Mouse (Mus musculus) stomach, embryonic 16.5 days (tissue): Measurements from ENCODE around the gene Gm45015. TPM values are rescaled to one million over a fixed set of nuclear protein-coding genes. Genes with fewer than 3 reads are reported as not detected.
A peak's percentile ranks its signal among the peaks of the same experiment; 100 is the strongest.
"Not testable (repeated sequence)": the region's sequence is repeated elsewhere in the genome, so short reads cannot be mapped to it uniquely, and the experiment has no call there.

Source experiments
- ATAC-seq: fragments of 200-750 bp; cut with Nextera tagmentation; 2 replicates; pipeline ENCODE4 v1.8.0; 2017; ENCODE audit warnings: moderate number of reproducible peaks, moderate TSS enrichment; ENCODE audit not compliant: insufficient read depth, low FRiP score
- H3K27ac ChIP-seq: fragments of 300-500 bp; sonication (generic); 2 replicates; pipeline ENCODE4 v1.5.1; 2014; ENCODE audit warnings: low read length
- H3K27me3 ChIP-seq: fragments of 300-500 bp; sonication (generic); 2 replicates; pipeline ENCODE4 v1.6.1; 2014; ENCODE audit warnings: low read length, control low read depth, mixed read lengths; ENCODE audit not compliant: control insufficient read depth, insufficient read depth
- H3K36me3 ChIP-seq: fragments of 300-500 bp; sonication (generic); 2 replicates; pipeline ENCODE4 v1.6.1; 2014; ENCODE audit warnings: low read length; ENCODE audit not compliant: control insufficient read depth, insufficient read depth
- H3K4me1 ChIP-seq: fragments of 300-500 bp; sonication (generic); 2 replicates; pipeline ENCODE4 v1.6.1; 2014; ENCODE audit warnings: low read length, control low read depth, mixed read lengths; ENCODE audit not compliant: control insufficient read depth, insufficient read depth
- H3K4me2 ChIP-seq: fragments of 300-500 bp; sonication (generic); 2 replicates; pipeline ENCODE4 v1.6.1; 2014; ENCODE audit warnings: low read depth, low read length, mixed read lengths
- H3K4me3 ChIP-seq: fragments of 300-500 bp; sonication (generic); replicated peaks from 2 replicates; pipeline ENCODE4 v1.5.1; 2014; ENCODE audit warnings: mild to moderate bottlenecking, low read length
- H3K9ac ChIP-seq: fragments of 300-500 bp; sonication (generic); 2 replicates; pipeline ENCODE4 v1.6.1; 2014; ENCODE audit warnings: low read length
- H3K9me3 ChIP-seq: fragments of 300-500 bp; sonication (generic); replicated peaks from 2 replicates; pipeline ENCODE4 v1.6.1; 2016; ENCODE audit warnings: low read length, control low read depth; ENCODE audit not compliant: control insufficient read depth
- WGBS: fragments of 180-500 bp; shearing (Covaris S2); extraction: QIAGEN DNeasy Blood & Tissue Kit; methylation state at CpG from one replicate; pipeline ENCODE4 v1.1.7; 2014; 5-methylcytosine and 5-hydroxymethylcytosine counted together
- polyA plus RNA-seq: library from polyadenylated mRNA; unstranded; fragments of >200 nt; fragmentation: Nextera tagmentation; extraction: Ambion mirVana; gene quantifications from 2 replicates; pipeline ENCODE4 v1.2.1, GENCODE M21; 2015

Gene Gm45015
- polyA plus RNA-seq, 1 experiment from 2014 or later, result not detected

DNA sequence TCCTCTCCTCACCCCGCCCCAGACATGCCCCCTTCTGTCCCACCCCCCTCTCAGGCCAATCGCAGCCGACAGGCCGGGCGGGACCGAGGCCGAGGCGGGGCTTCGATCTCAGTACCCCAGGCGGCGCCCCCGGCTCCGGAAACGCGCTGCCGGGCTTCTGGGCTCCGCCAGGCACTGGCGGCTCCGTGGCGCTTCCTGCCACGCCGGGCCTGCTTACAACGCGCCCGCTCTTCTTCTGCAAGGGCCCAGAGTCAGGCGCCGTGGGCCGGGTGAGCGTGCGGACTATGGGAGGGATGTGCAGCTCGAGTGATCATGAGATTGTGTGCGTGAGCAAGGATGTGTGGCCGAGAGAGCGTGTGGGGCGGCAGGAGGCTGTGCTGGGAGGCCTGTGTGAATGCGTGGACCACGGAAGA is 5.8 kb upstream of the Gm45015 start, which contains the start of gene Zfp275:
Gene Zfp275, plus strand, starts transcription at position 139 of the 413 bp plus-strand sequence.
- Histone ChIP-seq H3K36me3 (no peaks in the 10 kb centered on the region), H3K9me3 (no peaks in the 10 kb centered on the region), H3K4me3 (peak within 1 kb of the TSS; percentile 67), H3K4me2 (peak within 1 kb of the TSS; percentile 58), H3K27me3 (peaks cover 3% of the 10 kb centered on the region; the same call in 1 of the 2 replicates), H3K4me1 (no peaks in the 10 kb centered on the region), H3K27ac (no peak within 1 kb of the TSS), H3K9ac (peak within 1 kb of the TSS; percentile 80)
- ATAC-seq, result peak; percentile 95
- WGBS, result 21% methylated on average over 37 of the region's 37 CpGs

DNA sequence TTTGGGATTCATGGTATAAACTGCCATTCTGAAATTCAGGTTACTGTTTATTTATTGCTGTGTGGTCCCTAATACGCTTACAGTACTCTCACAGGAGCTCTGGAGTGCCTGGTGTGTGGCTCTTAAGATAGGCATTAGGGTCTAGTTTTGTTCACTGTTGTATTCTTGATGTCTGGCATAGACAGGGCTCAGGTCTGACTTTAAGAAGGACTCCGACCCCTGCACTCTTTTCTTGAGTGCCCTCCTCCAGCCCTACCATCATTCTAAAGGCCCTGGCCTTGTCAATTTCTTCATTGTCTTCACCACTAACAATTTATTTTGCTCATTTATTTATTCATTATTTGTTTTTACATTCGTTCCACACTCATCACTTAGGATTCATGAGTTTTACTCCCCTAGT is 5.4 kb upstream of the Gm45015 start:
- ATAC-seq, result no peak; the same call in 1 of the 2 replicates
- no peaks in the 10 kb centered on the region for H3K9me3 ChIP-seq
- H3K4me3 ChIP-seq, result no peak overlapping the region; the same call in 1 of the 2 replicates
- no peaks in the 10 kb centered on the region for H3K36me3 ChIP-seq
- peak overlapping the region; percentile 58 for H3K4me2 ChIP-seq
- peaks cover 3% of the 10 kb centered on the region; the same call in 1 of the 2 replicates for H3K27me3 ChIP-seq
- 19% methylated on average over 3 of the region's 3 CpGs for WGBS
- no peak overlapping the region for H3K27ac ChIP-seq
- no peak overlapping the region for H3K9ac ChIP-seq
- H3K4me1 ChIP-seq, result no peaks in the 10 kb centered on the region

DNA sequence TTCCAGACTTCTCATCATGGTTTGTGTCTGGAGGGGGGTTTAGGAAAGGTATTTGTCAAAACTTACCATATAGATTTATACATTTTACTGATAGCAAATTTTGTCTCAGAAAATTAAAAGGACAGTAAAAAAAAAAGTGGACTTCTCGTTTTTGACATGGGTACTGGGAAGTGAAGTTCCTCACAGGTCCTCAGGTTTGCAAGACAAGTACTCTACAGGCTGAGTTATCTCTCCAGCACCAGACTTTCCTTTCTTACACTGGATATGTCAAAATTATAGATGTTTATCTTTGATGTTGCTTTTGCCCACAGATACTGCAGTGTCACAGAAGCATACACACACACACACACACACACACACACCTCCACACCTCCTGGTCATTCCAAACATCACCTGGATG is 4.8 kb upstream of the Gm45015 start:
- no peaks in the 10 kb centered on the region for H3K9me3 ChIP-seq
- no peaks in the 10 kb centered on the region for H3K4me1 ChIP-seq
- peaks cover 3% of the 10 kb centered on the region; the same call in 1 of the 2 replicates for H3K27me3 ChIP-seq
- ATAC-seq, result no peak
- 58% methylated on average over 1 of the region's 1 CpGs for WGBS
- H3K4me3 ChIP-seq, result no peak overlapping the region
- H3K9ac ChIP-seq, result no peak overlapping the region
- H3K4me2 ChIP-seq, result no peak overlapping the region
- no peaks in the 10 kb centered on the region for H3K36me3 ChIP-seq
- no peak overlapping the region for H3K27ac ChIP-seq

DNA sequence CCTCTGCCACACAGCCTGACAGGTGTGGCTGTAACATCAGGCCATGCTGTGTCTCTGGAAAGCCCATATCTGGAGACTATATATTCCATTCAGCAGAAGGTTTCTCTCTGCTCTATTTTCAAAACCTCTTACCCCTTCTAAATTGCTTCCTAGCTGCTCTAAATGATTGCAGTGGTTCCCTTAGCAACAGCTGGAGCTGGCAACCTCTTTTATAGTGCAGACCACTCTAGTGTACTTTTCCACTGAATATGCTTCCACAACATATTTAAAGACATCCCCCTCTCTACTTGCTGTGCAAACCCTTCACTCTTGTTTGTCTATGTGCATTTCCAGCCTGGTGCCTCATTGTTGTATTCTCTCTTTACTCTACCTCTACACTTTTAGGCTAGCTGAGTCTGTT is 3.1 kb downstream of the Gm45015 start:
- Histone ChIP-seq H3K4me1 (no peaks in the 10 kb centered on the region), H3K36me3 (no peaks in the 10 kb centered on the region), H3K27ac (no peak overlapping the region), H3K4me2 (no peak overlapping the region), H3K4me3 (no peak overlapping the region), H3K9me3 (no peaks in the 10 kb centered on the region), H3K27me3 (no peaks in the 10 kb centered on the region; the same call in 1 of the 2 replicates), H3K9ac (no peak overlapping the region)
- ATAC-seq, result no peak

DNA sequence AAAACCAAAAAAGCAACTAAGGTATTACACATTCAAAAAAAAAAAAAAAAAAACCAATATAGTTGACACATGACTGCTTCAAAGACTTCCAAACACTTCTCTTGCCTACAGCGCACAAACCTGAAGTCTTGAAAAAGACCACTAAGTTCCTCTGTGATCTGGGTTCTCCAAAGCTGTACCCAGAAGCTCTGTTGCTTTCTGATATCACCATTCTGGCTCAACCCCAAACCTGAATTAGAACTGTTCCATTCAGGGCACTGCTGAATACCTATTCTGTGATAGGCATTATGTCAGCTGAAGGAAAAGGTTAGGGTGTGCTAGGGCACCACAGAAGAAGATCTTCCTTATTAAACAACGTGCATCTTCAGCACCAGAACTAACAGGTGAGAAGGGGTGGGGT is 9.4 kb downstream of the Gm45015 start:
- H3K27me3 ChIP-seq, result peaks cover 4% of the 10 kb centered on the region; the same call in 1 of the 2 replicates
- no peaks in the 10 kb centered on the region for H3K4me1 ChIP-seq
- H3K9me3 ChIP-seq, result no peaks in the 10 kb centered on the region
- ATAC-seq, result no peak
- WGBS, result 74% methylated on average over 2 of the region's 2 CpGs
- H3K4me2 ChIP-seq, result no peak overlapping the region
- no peak overlapping the region for H3K4me3 ChIP-seq
- no peaks in the 10 kb centered on the region for H3K36me3 ChIP-seq
- no peak overlapping the region for H3K27ac ChIP-seq
- no peak overlapping the region for H3K9ac ChIP-seq

DNA sequence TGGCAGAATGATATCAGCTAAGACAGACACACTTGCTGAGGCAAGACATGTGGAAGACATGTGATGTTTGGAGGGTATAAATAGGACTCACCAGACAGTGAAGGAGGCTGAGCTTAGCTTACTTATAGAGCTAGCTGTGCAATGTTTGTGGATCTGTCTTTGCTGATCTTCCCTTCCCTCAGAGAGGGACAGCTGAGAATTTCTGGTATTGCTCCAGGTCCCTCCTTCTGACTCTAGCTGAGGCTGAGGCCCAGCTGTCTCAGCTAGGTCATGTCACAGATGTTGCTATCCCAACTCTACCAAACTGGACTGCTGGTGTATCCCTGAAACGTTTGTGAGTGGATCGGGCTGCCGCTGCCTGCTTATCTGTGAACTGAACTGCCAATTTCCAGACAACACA is 15.6 kb downstream of the Gm45015 start:
- H3K4me2 ChIP-seq, result no peak overlapping the region
- ATAC-seq, result no peak

DNA sequence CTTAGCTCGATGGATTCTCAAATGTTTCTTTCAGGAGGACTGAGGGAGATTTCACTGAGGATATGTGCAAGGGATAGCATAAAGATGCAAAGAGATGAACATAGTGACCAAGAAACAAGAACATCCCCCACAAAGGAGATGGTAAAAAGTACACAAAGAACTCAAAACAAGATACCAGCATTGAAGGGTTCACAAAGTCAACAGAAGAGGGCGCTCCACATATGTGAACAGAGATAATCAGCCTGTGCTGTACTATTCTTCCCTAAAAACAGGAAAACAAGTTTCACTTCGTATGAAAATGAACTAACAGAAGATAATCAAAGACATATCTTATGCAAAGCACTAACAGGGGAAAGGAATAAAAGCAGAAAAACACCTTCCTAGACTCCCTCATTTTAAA is 24.1 kb downstream of the Gm45015 start:
- H3K36me3 ChIP-seq, result no peaks in the 10 kb centered on the region
- H3K9me3 ChIP-seq, result no peaks in the 10 kb centered on the region
- H3K27ac ChIP-seq, result no peak overlapping the region
- no peak overlapping the region for H3K9ac ChIP-seq
- 33% methylated on average over 3 of the region's 3 CpGs for WGBS
- H3K27me3 ChIP-seq, result no peaks in the 10 kb centered on the region
- H3K4me1 ChIP-seq, result no peaks in the 10 kb centered on the region
- ATAC-seq, result no peak
- no peak overlapping the region for H3K4me2 ChIP-seq
- no peak overlapping the region for H3K4me3 ChIP-seq

More for the DNA sequence above, 15.6 kb downstream of the Gm45015 start:
- WGBS, result 58% methylated on average over 3 of the region's 3 CpGs
- Histone ChIP-seq H3K27me3 (no peaks in the 10 kb centered on the region; the same call in 1 of the 2 replicates), H3K36me3 (no peaks in the 10 kb centered on the region), H3K27ac (no peak overlapping the region), H3K4me3 (no peak overlapping the region), H3K9ac (no peak overlapping the region), H3K9me3 (no peaks in the 10 kb centered on the region), H3K4me1 (no peaks in the 10 kb centered on the region)

DNA sequence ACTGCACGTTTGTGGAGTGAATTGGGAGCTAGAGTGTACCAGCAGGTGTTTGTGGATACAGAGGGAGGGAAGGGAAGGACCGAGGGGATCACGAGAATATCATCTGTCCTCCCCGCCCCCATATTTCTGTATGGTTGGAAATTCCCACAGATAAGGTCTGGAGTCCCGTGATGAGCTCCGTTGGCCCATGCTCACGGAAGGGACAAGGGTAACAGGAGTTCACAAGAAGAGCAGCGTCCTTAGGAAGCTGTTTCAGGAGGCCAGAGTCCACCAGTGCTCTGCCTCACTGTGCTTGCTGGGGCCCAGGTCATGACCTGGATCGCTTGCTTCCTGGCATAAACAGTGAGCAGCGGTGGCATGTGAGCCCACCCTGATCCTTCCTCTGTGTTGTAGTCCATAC is 40.9 kb downstream of the Gm45015 start:
- not testable (repeated sequence) for H3K27me3 ChIP-seq, ATAC-seq, H3K27ac ChIP-seq, H3K4me2 ChIP-seq, H3K4me1 ChIP-seq, H3K4me3 ChIP-seq, H3K36me3 ChIP-seq, H3K9me3 ChIP-seq, H3K9ac ChIP-seq
- 46% methylated on average over 8 of the region's 10 CpGs for WGBS

DNA sequence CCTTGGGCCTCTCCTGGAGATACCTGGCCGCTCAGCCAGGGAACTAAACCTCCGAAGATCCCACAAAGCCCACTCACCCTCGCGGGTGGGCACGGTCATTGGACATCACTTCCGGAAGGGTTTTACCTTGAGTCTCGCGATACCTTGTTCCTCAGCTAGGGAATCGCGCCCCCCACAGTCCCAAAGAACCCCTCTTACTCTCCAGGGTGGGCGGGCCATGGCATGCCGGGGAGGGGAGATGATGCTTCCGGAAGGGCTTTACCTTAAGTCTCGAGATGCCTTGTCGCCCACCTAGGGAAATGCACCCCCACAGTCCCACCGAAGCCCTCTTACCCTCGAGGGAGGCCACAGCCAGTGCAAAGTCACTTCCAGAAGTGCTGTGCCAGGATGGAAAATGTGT is 43.8 kb downstream of the Gm45015 start, which contains the start of the genes Xlr5a and Xlr5c:
Gene Xlr5a, minus strand, starts transcription at position 101 of the 400 bp plus-strand sequence.
Gene Xlr5c, minus strand, starts transcription at position 101 of the 400 bp plus-strand sequence.
- not testable (repeated sequence) for H3K36me3 ChIP-seq, H3K27ac ChIP-seq, H3K27me3 ChIP-seq, H3K4me2 ChIP-seq, H3K4me3 ChIP-seq, H3K4me1 ChIP-seq, ATAC-seq, H3K9me3 ChIP-seq, H3K9ac ChIP-seq
- 91% methylated on average over 11 of the region's 17 CpGs for WGBS
